Mouse (Mus musculus) hematopoietic multipotent progenitor cell, adult 10-12 weeks (in vitro differentiated cells): ENCODE results near the gene Wnt11. TPM values are rescaled to one million over a fixed set of nuclear protein-coding genes. Genes with fewer than 3 reads are reported as not detected.

ENCODE experiments used
- polyA plus RNA-seq: library from polyadenylated mRNA; stranded (reverse); fragments of >175 nt; gene quantifications from 2 replicates; pipeline ENCODE4 v1.2.3, GENCODE M21; 2012; ENCODE audit warnings: low replicate concordance

Gene Wnt11
- polyA plus RNA-seq = 0.44 and 1.1 TPM in 2 replicates

DNA sequence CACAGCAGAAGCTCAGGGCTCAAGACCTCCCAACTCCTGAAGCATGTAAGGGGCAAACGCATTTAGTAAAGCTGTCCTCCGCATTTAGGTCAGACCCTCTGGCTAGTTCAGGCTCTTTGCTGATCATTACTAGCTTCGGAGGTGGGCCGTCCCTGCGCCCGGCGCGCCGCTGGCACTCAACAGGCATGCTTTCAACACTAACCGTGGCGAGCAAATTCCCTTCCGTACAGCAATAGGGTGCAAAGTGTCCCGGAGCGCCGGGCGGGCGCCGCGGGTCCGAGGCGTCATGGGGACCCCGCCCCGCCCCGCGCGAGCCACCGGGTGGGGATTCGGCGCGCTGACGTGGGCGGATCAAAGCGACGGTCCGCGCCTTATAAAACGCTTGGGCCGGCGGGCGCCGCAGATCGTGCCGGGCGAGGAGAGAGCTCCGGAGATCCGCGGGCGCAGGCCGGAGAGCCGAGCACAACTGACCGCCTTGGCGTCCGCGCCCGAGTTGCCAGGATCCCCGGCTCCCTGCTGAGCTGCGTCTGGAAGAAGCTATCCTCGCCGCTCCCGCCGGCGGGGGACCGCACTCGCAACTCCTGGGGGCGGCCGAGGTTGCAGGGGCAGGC lies at the start of gene Wnt11:
TSS of gene Wnt11 (plus strand) at position 402 of the 611 bp plus-strand sequence.

Other genes with a start within 250 kb of the Wnt11 start
- gene Emsy, start 178.3 kb upstream of the Wnt11 start, polyA plus RNA-seq = 2.9 and 6.0 TPM in 2 replicates
- gene Thap12, start 132.0 kb upstream of the Wnt11 start, polyA plus RNA-seq = 17.4 and 40.9 TPM in 2 replicates